Mouse (Mus musculus): ENCODE data around the gene Lpin1. TPM values are rescaled to one million over a fixed set of nuclear protein-coding genes. Genes with fewer than 3 reads are reported as not detected.

Lpin1 gene
- polyA plus RNA-seq, 1 experiment from 2014 or later, result 14.3 TPM

GRCm38 (mm10) chr12:16488899-16489298 lies 121.9 kb downstream of the Lpin1 start:
- H3K4me1 ChIP-seq (ENCODE audit: insufficient read depth), result no peaks in the 10 kb centered on the region
- ATAC-seq, result no peak
- H3K27ac ChIP-seq (ENCODE audit: low read depth), result no peak overlapping the region
- no peak overlapping the region for H3K9ac ChIP-seq (replicated peaks)
- H3K36me3 ChIP-seq (replicated peaks; ENCODE audit: insufficient read depth, low read length), result no peaks in the 10 kb centered on the region
- H3K9me3 ChIP-seq (ENCODE audit: low read length), result no peaks in the 10 kb centered on the region
- H3K4me3 ChIP-seq (ENCODE audit: low read depth, low read length), result no peak overlapping the region
- no peak for TF ChIP-seq CTCF (IDR thresholded peaks at IDR 0.05; ENCODE audit: low read depth)
- no peak for TF ChIP-seq EP300 (IDR thresholded peaks at IDR 0.05; ENCODE audit: low read depth)
- no peak overlapping the region for H3K4me2 ChIP-seq (ENCODE audit: low read depth, low read length)
- DNase-seq, result no peak
- H3K27me3 ChIP-seq (ENCODE audit: insufficient read depth, low read length), result no peaks in the 10 kb centered on the region

DNA sequence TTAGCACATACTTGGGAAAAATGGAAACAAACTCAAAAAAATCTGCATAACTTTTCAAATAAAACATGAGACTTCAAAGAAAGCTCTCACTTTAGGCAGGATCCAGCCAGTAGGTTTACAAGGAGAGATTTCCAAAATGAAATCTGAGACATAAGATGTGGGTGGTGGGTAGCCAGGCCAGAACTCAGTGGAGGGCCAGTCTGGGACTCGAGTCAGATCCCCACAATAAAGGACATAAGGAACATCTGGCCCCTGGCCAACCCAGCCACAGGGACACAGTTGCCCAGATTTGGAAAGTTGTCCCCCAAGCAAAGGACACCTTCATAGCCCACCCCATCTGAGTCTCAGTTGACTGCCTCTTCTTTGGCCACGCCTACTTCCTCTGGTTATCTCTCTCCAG lies 123.3 kb downstream of the Lpin1 start:
- whole genome bisulfite sequencing (ENCODE audit: insufficient replicate concordance), result 46% methylated on average over 2 of the region's 2 CpGs
- H3K4me2 ChIP-seq (ENCODE audit: low read depth, low read length), result no peak overlapping the region
- no peaks in the 10 kb centered on the region for H3K27me3 ChIP-seq (ENCODE audit: insufficient read depth, low read length)
- H3K27ac ChIP-seq (ENCODE audit: low read depth), result no peak overlapping the region
- no peaks in the 10 kb centered on the region for H3K9me3 ChIP-seq (ENCODE audit: low read length)
- no peak for TF ChIP-seq CTCF (IDR thresholded peaks at IDR 0.05; ENCODE audit: low read depth)
- no peak for TF ChIP-seq EP300 (IDR thresholded peaks at IDR 0.05; ENCODE audit: low read depth)
- ATAC-seq (no peak), DNase-seq (no peak)
- no peak overlapping the region for H3K9ac ChIP-seq (replicated peaks)
- no peaks in the 10 kb centered on the region for H3K36me3 ChIP-seq (replicated peaks; ENCODE audit: insufficient read depth, low read length)
- no peaks in the 10 kb centered on the region for H3K4me1 ChIP-seq (ENCODE audit: insufficient read depth)
- no peak overlapping the region for H3K4me3 ChIP-seq (ENCODE audit: low read depth, low read length)

Other genes with a start within 250 kb of the Lpin1 start
- not detected in 2 replicates for gene Ntsr2, start 42.4 kb upstream of the Lpin1 start, polyA plus RNA-seq (2015; fragmentation: Nextera tagmentation; extraction: Ambion mirVana)
- gene Greb1, start 189.9 kb upstream of the Lpin1 start, polyA plus RNA-seq (2015; fragmentation: Nextera tagmentation; extraction: Ambion mirVana), result 0.12 and 0.22 TPM in 2 replicates
- 9.0 and 9.2 TPM in 2 replicates for gene E2f6, start 200.0 kb upstream of the Lpin1 start, polyA plus RNA-seq (2015; fragmentation: Nextera tagmentation; extraction: Ambion mirVana)

All from liver, postnatal 0 days (tissue).